Mouse (Mus musculus) midbrain, embryonic 10.5 days (tissue): Measurements from ENCODE around the gene Gli3. TPM values are rescaled to one million over a fixed set of nuclear protein-coding genes. Genes with fewer than 3 reads are reported as not detected.

Experiments used
- DNase-seq: peaks from one replicate; pipeline ENCODE4 v3.0.0-alpha.2; 2017; ENCODE audit warnings: low spot score
- H3K27ac ChIP-seq: fragments of 300-500 bp; sonication (generic); replicated peaks from 2 replicates; pipeline ENCODE4 v1.5.1; 2016; ENCODE audit warnings: mild to moderate bottlenecking
- H3K27me3 ChIP-seq: fragments of 300-500 bp; sonication (generic); 2 replicates; pipeline ENCODE4 v1.6.1; 2016; ENCODE audit warnings: low read depth, mild to moderate bottlenecking; ENCODE audit not compliant: poor library complexity, severe bottlenecking
- H3K36me3 ChIP-seq: fragments of 300-500 bp; sonication (generic); 2 replicates; pipeline ENCODE4 v1.6.1; 2016; ENCODE audit warnings: mild to moderate bottlenecking, moderate library complexity
- H3K4me1 ChIP-seq: fragments of 300-500 bp; sonication (generic); 2 replicates; pipeline ENCODE4 v1.6.1; 2016
- H3K4me3 ChIP-seq: fragments of 300-500 bp; sonication (generic); 2 replicates; pipeline ENCODE4 v1.5.1; 2016; ENCODE audit warnings: mild to moderate bottlenecking, moderate library complexity
- H3K9me3 ChIP-seq: fragments of 300-500 bp; sonication (generic); replicated peaks from 2 replicates; pipeline ENCODE4 v1.6.1; 2016; ENCODE audit warnings: mild to moderate bottlenecking
- WGBS: fragments of 180-500 bp; shearing (Covaris S2); methylation state at CpG from one replicate; pipeline ENCODE4 v1.1.7; 2016; 5-methylcytosine and 5-hydroxymethylcytosine counted together
- polyA plus RNA-seq: library from polyadenylated mRNA; unstranded; fragments of >200 nt; fragmentation: Nextera tagmentation; extraction: Ambion mirVana; gene quantifications from 2 replicates; pipeline ENCODE4 v1.2.1, GENCODE M21; 2016

Gli3 gene
- polyA plus RNA-seq, 1 experiment from 2014 or later: 33.5 TPM

- H3K27ac ChIP-seq: peak overlapping the region; percentile 96
- peak; percentile 57 for DNase-seq
- no peaks in the 10 kb centered on the region for H3K36me3 ChIP-seq
- H3K9me3 ChIP-seq: no peaks in the 10 kb centered on the region
- H3K27me3 ChIP-seq: peaks cover 56% of the 10 kb centered on the region
- peaks cover 71% of the 10 kb centered on the region for H3K4me1 ChIP-seq
- H3K4me3 ChIP-seq: peak overlapping the region; percentile 74
- 2% methylated on average over 11 of the region's 11 CpGs for WGBS
Observed at GRCm38 (mm10) chr13:15464741-15465250, 1.8 kb downstream of the Gli3 start.

GRCm38 (mm10) chr13:15466496-15466895 lies 3.5 kb downstream of the Gli3 start:
- peak overlapping the region; percentile 96 for H3K27ac ChIP-seq
- no peak for DNase-seq
- peaks cover 81% of the 10 kb centered on the region for H3K4me1 ChIP-seq

GRCm38 (mm10) chr13:15467409-15467808 lies 4.4 kb downstream of the Gli3 start:
- Histone ChIP-seq H3K27ac (peak overlapping the region; percentile 96), H3K9me3 (no peaks in the 10 kb centered on the region), H3K4me3 (peak overlapping the region; percentile 74), H3K4me1 (peaks cover 76% of the 10 kb centered on the region), H3K36me3 (no peaks in the 10 kb centered on the region), H3K27me3 (peaks cover 30% of the 10 kb centered on the region; the same call in 1 of the 2 replicates)
- DNase-seq: peak; percentile 25
- WGBS: 10% methylated on average over 3 of the region's 3 CpGs

More at GRCm38 (mm10) chr13:15466496-15466895, 3.5 kb downstream of the Gli3 start:
- H3K4me3 ChIP-seq: peak overlapping the region; percentile 74
- H3K27me3 ChIP-seq: peaks cover 39% of the 10 kb centered on the region; the same call in 1 of the 2 replicates
- no peaks in the 10 kb centered on the region for H3K9me3 ChIP-seq
- H3K36me3 ChIP-seq: no peaks in the 10 kb centered on the region
- 22% methylated on average over 6 of the region's 6 CpGs for WGBS

GRCm38 (mm10) chr13:15468421-15468820 lies 5.4 kb downstream of the Gli3 start:
- no peak for DNase-seq
- Histone ChIP-seq H3K9me3 (no peaks in the 10 kb centered on the region), H3K4me3 (peak overlapping the region; percentile 74), H3K36me3 (peaks cover 3% of the 10 kb centered on the region), H3K27me3 (peaks cover 25% of the 10 kb centered on the region; the same call in 1 of the 2 replicates), H3K27ac (no peak overlapping the region), H3K4me1 (peaks cover 76% of the 10 kb centered on the region)
- WGBS: 25% methylated on average over 4 of the region's 4 CpGs

- 74% methylated on average over 3 of the region's 3 CpGs for WGBS
- no peak overlapping the region for H3K4me3 ChIP-seq
- H3K4me1 ChIP-seq: peaks cover 65% of the 10 kb centered on the region
- H3K9me3 ChIP-seq: no peaks in the 10 kb centered on the region
- H3K27me3 ChIP-seq: peaks cover 21% of the 10 kb centered on the region; the same call in 1 of the 2 replicates
- DNase-seq: no peak
- H3K27ac ChIP-seq: no peak overlapping the region
- H3K36me3 ChIP-seq: peaks cover 6% of the 10 kb centered on the region
Observed at GRCm38 (mm10) chr13:15470056-15470455, 7.0 kb downstream of the Gli3 start.

- Histone ChIP-seq H3K4me1 (peaks cover 59% of the 10 kb centered on the region), H3K36me3 (peaks cover 10% of the 10 kb centered on the region), H3K4me3 (no peak overlapping the region), H3K27ac (no peak overlapping the region), H3K9me3 (no peaks in the 10 kb centered on the region), H3K27me3 (peaks cover 10% of the 10 kb centered on the region; the same call in 1 of the 2 replicates)
- WGBS: 94% methylated on average over 3 of the region's 3 CpGs
- no peak for DNase-seq
Observed at GRCm38 (mm10) chr13:15472712-15473111, 9.7 kb downstream of the Gli3 start.

GRCm38 (mm10) chr13:15474393-15474792 lies 11.4 kb downstream of the Gli3 start:
- WGBS: 89% methylated on average over 2 of the region's 2 CpGs
- peaks cover 26% of the 10 kb centered on the region for H3K36me3 ChIP-seq
- H3K4me1 ChIP-seq: peaks cover 47% of the 10 kb centered on the region
- no peaks in the 10 kb centered on the region; the same call in 1 of the 2 replicates for H3K27me3 ChIP-seq
- no peak for DNase-seq
- no peaks in the 10 kb centered on the region for H3K9me3 ChIP-seq
- no peak overlapping the region for H3K4me3 ChIP-seq
- no peak overlapping the region for H3K27ac ChIP-seq

- peaks cover 91% of the 10 kb centered on the region for H3K4me1 ChIP-seq
- H3K27ac ChIP-seq: peak overlapping the region; percentile 74
- peaks cover 8% of the 10 kb centered on the region; the same call in 1 of the 2 replicates for H3K36me3 ChIP-seq
- DNase-seq: peak; percentile 65
- no peaks in the 10 kb centered on the region for H3K27me3 ChIP-seq
- peak overlapping the region; percentile 32 for H3K4me3 ChIP-seq
- 33% methylated on average over 14 of the region's 14 CpGs for WGBS
- no peaks in the 10 kb centered on the region for H3K9me3 ChIP-seq
Observed at GRCm38 (mm10) chr13:15486033-15486891, 23.2 kb downstream of the Gli3 start.

GRCm38 (mm10) chr13:15487334-15487733 lies 24.3 kb downstream of the Gli3 start:
- Histone ChIP-seq H3K36me3 (peaks cover 4% of the 10 kb centered on the region; the same call in 1 of the 2 replicates), H3K4me1 (peaks cover 89% of the 10 kb centered on the region), H3K27ac (peak overlapping the region; percentile 74), H3K9me3 (no peaks in the 10 kb centered on the region), H3K4me3 (peak overlapping the region; percentile 32), H3K27me3 (no peaks in the 10 kb centered on the region)
- 4% methylated on average over 7 of the region's 7 CpGs for WGBS
- DNase-seq: peak; percentile 33

GRCm38 (mm10) chr13:15488065-15488464 lies 25.0 kb downstream of the Gli3 start:
- 54% methylated on average over 1 of the region's 1 CpGs for WGBS

GRCm38 (mm10) chr13:15495820-15496219 lies 32.8 kb downstream of the Gli3 start:
- no peak for DNase-seq
- Histone ChIP-seq H3K36me3 (peaks cover 40% of the 10 kb centered on the region), H3K4me3 (no peak overlapping the region), H3K9me3 (no peaks in the 10 kb centered on the region), H3K27ac (no peak overlapping the region), H3K4me1 (peaks cover 19% of the 10 kb centered on the region), H3K27me3 (no peaks in the 10 kb centered on the region)
- 91% methylated on average over 4 of the region's 4 CpGs for WGBS

More at GRCm38 (mm10) chr13:15488065-15488464, 25.0 kb downstream of the Gli3 start:
- Histone ChIP-seq H3K9me3 (no peaks in the 10 kb centered on the region), H3K4me1 (peaks cover 81% of the 10 kb centered on the region), H3K4me3 (no peak overlapping the region), H3K27ac (peak overlapping the region; percentile 74), H3K27me3 (no peaks in the 10 kb centered on the region), H3K36me3 (peaks cover 9% of the 10 kb centered on the region)
- DNase-seq: no peak

- 78% methylated on average over 4 of the region's 4 CpGs for WGBS
- Histone ChIP-seq H3K9me3 (no peaks in the 10 kb centered on the region), H3K4me3 (no peak overlapping the region), H3K36me3 (peaks cover 34% of the 10 kb centered on the region), H3K4me1 (peaks cover 26% of the 10 kb centered on the region), H3K27ac (no peak overlapping the region), H3K27me3 (no peaks in the 10 kb centered on the region)
- no peak for DNase-seq
Observed at GRCm38 (mm10) chr13:15498338-15498737, 35.3 kb downstream of the Gli3 start.

GRCm38 (mm10) chr13:15510925-15511324 lies 47.9 kb downstream of the Gli3 start:
- DNase-seq: no peak
- H3K4me1 ChIP-seq: peaks cover 28% of the 10 kb centered on the region; the same call in 1 of the 2 replicates
- H3K4me3 ChIP-seq: no peak overlapping the region
- no peaks in the 10 kb centered on the region for H3K36me3 ChIP-seq
- no peaks in the 10 kb centered on the region for H3K9me3 ChIP-seq
- H3K27me3 ChIP-seq: no peaks in the 10 kb centered on the region
- H3K27ac ChIP-seq: no peak overlapping the region
